Mouse (Mus musculus) hindbrain, embryonic 12.5 days (tissue): Measurements from ENCODE around the gene Sowaha. TPM values are rescaled to one million over a fixed set of nuclear protein-coding genes. Genes with fewer than 3 reads are reported as not detected.

Source experiments
- polyA plus RNA-seq: library from polyadenylated mRNA; unstranded; fragments of >200 nt; fragmentation: Nextera tagmentation; extraction: Ambion mirVana; gene quantifications from 2 replicates; pipeline ENCODE4 v1.2.1, GENCODE M21; 2016

The Sowaha gene
- polyA plus RNA-seq, 1 experiment from 2014 or later: 0.84 TPM

Other genes with a start within 250 kb of the Sowaha start
- gene Hspa4, start 179.8 kb downstream of the Sowaha start, polyA plus RNA-seq: 80.7 and 85.8 TPM in 2 replicates
- 17.4 and 18.4 TPM in 2 replicates for gene Zcchc10, start 155.6 kb downstream of the Sowaha start, polyA plus RNA-seq
- 83.2 and 97.8 TPM in 2 replicates for gene Aff4, start 129.4 kb downstream of the Sowaha start, polyA plus RNA-seq
- gene Leap2, start 57.1 kb downstream of the Sowaha start, polyA plus RNA-seq: not detected in 2 replicates
- 480 and 552 TPM in 2 replicates for gene Uqcrq, start 49.4 kb downstream of the Sowaha start, polyA plus RNA-seq
- gene Gdf9, start 49.3 kb downstream of the Sowaha start, polyA plus RNA-seq: 2.6 and 3.9 TPM in 2 replicates
- 0.09 and 0.12 TPM in 2 replicates for gene Gm10447, start 23.2 kb downstream of the Sowaha start, polyA plus RNA-seq
- 5.2 and 6.3 TPM in 2 replicates for gene Shroom1, start 23.1 kb downstream of the Sowaha start, polyA plus RNA-seq
- not detected in 2 replicates for gene Gm9837, start 9.8 kb downstream of the Sowaha start, polyA plus RNA-seq
- not detected in 2 replicates for gene Gm9945, start 108 bp downstream of the Sowaha start, polyA plus RNA-seq
- 24.2 and 28.1 TPM in 2 replicates for gene Sept8, start 39.0 kb upstream of the Sowaha start, polyA plus RNA-seq
- gene Kif3a, start 87.1 kb upstream of the Sowaha start, polyA plus RNA-seq: 155 and 160 TPM in 2 replicates
- 1.8 and 2.3 TPM in 2 replicates for gene Il4, start 138.4 kb upstream of the Sowaha start, polyA plus RNA-seq
- not detected in 2 replicates for gene Il13, start 154.4 kb upstream of the Sowaha start, polyA plus RNA-seq
- gene Rad50, start 227.0 kb upstream of the Sowaha start, polyA plus RNA-seq: 18.5 and 21.4 TPM in 2 replicates
- not detected in 2 replicates for gene Il5, start 240.5 kb upstream of the Sowaha start, polyA plus RNA-seq